Mouse (Mus musculus) 3T3-L1 (cell line): Measurements from ENCODE around the gene Hscb.
A peak's percentile ranks its signal among the peaks of the same experiment; 100 is the strongest.
"Not testable (repeated sequence)": the region's sequence is repeated elsewhere in the genome, so short reads cannot be mapped to it uniquely, and the experiment has no call there.

Experiments
- DNase-seq: peaks from one replicate; pipeline ENCODE4 v3.0.0-alpha.2; 2015; ENCODE audit warnings: low read depth, low spot score

Gene Hscb

DNA sequence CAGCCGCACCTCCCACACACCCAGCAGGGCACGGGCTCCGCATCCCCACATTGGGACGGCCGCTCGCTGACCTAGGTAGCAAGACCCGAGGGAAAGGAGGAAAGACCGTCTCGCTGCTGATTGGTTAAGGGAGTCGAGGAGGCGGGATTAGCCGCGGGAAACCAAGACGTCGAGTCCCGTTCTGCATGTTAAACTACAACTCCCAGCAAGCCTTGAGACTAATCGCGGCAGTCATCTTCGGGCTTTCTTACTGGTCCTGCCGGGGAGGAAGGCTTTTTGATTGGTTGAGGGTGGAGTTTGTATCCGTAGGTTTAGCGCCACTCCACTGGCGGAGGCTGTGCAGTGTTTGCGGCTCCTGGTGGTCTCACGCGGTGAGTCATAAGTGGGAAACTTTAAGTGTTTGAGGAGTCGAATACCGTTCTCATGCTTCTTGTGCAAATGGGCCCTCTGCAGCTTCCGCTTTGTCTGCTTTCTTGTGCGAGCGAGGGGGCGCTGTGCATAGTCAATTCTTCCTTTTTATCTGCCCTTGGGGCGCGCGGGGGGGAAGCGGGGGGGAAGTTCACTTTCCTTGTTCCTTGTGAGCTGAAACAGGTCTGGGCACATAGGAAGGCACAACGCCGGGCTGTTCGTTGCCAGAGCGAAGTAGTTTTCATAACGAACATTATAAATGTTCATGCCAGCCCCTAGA lies at the start of gene Hscb, which contains the start of gene Chek2:
Gene Hscb (minus strand): TSS at position 100 of the 688 bp plus-strand sequence.
Gene Chek2 (plus strand): TSS at position 302 of the 688 bp plus-strand sequence.
- peak; percentile 100 for DNase-seq

DNA sequence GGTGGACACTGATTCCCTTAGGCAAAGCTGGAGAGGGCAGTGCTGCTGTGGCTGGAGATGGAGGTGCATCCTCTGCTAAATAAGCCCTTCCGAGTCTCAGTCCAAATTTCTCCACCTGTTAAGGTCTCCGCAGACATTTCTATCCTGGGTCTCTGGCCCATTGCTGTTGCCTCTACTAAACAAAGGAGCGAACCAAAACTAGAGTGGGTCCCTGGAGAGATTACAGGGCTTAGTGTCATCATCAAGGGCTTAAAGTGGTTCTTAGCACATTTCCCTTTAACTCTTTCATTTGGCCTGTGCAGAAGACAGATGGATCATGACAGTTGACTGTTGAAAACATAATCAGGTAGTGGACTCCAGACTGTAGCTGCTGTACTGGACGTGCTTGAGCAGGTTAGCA lies 49.0 kb upstream of the Hscb start:
- no peak for DNase-seq

DNA sequence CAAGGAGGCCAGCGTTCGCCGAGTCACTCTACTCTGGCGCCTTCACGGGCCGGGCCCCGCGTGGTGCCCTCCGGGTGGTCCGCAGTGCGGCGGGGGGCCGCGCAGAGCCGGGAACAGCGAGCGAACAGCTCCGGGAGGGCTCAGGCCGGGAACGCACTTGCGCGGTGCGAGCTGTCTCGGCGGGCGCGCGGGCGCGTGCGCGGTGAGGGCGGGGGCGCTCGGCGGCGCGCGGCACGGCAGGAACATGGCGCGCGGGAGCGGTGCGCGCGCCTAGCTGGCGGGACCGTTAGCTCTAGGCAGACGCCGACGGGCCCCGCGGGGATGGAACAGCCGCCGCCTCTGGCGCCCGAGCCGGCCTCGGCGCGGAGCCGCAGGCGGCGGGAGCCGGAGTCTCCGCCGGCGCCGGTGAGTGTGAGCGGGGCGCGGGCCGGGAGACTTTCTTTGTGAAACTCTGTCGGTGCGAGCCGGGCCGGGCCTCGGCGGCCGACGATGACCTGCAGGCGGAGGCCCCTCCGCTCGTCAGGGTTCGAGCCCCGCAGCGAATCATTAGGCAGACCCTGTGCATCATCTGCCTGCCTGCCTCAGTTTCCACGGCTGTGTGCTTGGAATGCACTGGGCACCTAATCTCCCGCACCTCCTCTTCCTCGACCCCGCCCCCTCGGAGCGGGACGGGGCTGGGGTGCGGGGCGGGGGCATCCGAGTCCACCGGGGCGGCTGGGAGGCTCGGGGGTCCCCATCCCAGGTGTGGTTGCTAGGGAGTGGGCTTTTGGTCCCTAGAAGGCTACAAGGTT lies 40.2 kb upstream of the Hscb start, which contains the start of gene Ttc28:
Gene Ttc28 (plus strand): TSS at position 220 of the 791 bp plus-strand sequence.
- peak; percentile 54 for DNase-seq

DNA sequence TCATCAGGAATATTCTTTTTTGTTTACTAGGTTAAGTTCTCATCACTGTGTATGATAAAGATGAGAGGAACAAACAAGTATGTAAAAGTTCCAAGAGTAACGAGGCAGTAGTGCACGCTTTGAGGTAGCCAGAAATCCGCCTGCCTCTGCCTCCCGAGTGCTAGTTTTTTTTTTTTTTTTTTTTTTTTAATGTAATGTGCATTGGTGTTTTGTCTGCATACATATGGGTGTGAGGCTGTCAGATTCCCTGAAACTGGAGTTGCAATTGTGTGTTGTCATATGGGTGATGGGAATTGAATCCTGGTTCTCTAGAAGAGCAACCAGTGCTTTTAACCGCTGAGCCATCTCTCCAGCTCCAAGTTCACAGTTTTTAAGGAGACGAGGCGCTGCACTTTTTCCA lies 39.5 kb upstream of the Hscb start:
- no peak for DNase-seq

DNA sequence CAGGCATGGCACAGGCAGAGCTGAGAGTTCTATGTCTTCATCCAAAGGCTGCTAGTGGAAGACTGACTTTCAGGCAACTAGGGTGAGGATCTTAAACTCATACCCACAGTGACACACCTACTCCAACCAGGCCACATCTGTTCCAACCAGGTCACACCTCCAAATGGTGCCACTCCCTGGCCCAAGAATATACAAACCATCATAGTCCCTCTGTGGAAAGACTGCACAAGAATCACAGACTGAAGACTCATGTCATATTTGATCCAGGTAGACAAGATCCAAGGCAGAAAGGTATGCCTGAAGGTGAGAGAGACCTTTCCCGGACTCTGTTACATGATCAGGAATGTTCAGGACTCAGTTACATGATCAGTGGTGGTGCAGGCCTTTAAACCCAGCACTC lies 38.9 kb upstream of the Hscb start:
- not testable (repeated sequence) for DNase-seq

DNA sequence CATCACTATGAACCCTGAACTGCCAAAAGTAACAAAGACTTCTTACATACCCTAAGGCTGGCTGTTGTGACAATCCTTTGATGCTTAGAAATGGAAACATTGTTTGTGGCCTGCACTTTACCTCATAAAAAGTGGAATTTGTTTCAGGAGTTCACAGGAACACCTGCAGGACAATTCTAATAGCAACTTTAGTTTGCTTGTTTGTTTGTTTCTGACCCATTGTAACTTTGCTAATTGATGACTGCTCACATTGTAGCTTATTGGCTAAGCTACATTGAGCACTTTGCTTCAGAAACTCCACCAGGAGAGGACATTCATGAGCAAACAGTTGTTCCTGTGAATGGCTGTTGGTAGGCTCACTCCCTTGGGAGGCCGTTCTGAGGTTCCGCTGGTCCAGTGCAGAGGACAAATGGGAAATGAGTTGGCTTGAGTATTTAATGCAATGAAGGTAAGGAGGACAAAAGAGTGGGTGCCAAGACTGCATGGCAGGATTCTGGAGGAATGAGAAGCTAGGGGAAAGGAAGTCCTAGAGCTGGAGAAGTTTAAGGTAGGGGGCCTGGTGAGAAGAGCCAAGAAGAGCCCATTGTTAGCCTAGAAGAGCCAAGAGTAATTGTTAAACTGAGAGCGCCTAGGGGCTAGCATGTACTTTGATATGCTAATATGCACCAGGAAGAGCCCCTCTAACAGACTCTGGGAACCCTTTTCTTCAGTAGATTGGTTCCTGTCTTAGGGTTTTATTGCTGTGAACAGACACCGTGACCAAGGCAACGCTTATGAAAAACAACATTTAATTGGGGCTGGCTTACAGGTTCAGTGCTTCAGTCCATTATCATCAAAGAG lies 38.3 kb upstream of the Hscb start:
- DNase-seq = no peak

DNA sequence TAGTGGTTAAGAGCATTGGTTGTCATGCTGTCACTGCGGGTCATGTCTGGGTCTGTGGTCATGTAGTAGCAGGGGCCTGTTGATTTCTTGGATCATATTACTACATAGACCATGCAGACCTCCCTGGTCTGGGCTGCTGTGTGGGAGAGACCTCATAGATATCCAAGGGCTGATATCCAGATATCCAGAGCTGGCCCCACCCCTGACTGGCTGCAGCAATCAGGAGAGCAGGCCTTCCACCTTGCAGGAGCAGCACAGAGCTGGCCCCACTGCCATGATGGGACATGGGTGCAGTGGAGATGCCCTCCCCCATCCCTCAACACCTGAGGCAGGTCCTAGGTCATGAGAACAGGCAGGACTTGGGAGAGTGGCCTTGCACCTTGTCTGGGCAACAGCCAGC lies 35.7 kb upstream of the Hscb start:
- DNase-seq = no peak

DNA sequence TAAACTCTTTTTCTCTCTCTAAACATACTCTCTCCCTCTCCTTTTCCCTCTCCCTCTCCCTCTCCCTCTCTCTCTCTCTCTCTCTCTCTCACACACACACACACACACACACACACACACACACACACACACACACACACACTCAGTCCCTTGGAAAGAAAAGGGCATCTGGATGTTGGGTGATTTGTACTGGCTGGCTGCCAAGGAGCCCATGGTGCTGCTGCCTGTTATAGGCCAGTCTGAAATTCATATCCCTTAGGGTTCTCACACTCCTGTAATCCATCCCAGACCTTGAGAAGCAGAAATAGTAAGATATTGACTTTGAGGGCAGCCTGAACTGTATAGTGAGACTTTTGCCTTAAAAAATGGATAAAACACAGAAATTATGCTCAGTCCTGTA lies 35.1 kb upstream of the Hscb start:
- DNase-seq = peak; percentile 28

DNA sequence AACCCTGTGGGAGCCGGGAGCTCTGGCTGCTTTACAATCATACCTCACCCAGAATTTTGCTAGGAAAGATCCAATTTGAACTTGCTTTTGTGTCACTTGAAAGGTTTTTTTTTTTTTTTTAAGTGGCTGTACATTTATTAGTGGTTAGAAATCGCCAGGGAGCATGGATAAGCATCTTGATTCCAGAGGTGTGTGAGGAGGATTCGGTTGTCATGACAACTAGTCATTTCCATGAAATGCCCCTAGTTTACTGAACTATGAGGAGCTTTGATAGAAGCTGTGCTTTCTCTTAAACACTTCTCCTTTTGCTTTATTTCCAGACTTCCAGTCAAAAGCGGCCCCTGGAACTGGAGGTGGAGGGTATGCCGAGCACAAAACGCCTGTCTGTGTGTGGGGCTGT lies 33.6 kb upstream of the Hscb start:
- DNase-seq = no peak

DNA sequence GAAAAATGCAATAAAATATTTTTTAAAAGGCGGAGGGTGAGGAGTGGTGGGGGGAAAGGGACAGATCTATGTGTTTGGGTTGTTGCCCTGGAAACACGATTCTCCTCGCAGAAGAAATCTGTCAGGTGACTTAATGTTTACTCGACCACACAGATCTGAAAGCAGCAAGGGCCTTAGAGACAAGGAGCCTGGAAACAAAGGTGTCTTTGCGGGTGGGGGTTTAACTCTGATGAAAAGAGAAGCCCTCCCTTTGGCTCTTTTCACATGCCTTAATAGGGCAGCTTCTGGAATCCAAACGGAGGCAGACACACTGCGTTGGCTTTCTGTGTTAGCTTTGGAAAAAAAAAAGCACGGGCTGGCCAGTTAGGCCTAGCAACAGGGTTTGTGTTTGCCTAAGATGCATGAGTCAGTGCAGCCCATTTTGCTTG lies 29.7 kb upstream of the Hscb start:
- DNase-seq = no peak

DNA sequence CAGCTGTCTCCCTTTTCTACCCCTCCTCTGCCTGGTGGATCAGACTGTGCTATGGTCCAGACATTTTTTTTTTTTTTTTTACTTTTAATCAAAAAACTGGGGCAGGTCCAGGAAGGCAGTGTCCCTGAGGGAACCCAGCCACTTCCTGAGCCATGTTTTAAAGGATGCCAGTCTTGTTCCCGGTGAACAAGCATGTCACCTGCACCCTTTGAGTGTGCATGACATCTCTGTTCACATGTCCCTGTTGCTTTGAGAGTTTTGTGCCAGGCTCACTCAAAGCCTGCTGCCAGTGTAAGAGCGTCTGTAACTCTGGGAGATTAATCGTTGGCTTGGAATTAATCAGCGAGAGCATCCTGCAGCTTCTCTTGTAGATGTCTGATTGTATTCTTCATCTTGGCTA lies 28.9 kb upstream of the Hscb start:
- no peak for DNase-seq

DNA sequence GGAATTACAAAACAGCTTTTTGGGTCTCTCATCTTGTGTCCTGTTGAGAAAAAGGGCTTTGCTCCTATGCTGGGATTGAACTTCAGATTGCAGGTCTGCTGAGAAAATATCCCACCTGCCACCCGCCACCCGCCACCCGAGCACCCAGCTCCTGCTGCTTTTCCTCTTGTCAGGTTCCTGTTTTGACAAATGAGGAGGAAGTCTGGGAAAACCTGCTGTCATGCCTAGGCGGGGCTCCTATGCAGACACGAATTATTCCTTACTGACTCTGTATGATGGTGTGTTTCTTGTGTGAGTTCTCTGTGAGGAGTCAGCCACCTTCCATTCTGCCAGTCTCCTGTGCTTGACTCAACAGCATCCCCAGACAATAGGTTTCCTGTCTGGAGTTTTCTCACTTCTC lies 20.9 kb upstream of the Hscb start:
- no peak for DNase-seq

DNA sequence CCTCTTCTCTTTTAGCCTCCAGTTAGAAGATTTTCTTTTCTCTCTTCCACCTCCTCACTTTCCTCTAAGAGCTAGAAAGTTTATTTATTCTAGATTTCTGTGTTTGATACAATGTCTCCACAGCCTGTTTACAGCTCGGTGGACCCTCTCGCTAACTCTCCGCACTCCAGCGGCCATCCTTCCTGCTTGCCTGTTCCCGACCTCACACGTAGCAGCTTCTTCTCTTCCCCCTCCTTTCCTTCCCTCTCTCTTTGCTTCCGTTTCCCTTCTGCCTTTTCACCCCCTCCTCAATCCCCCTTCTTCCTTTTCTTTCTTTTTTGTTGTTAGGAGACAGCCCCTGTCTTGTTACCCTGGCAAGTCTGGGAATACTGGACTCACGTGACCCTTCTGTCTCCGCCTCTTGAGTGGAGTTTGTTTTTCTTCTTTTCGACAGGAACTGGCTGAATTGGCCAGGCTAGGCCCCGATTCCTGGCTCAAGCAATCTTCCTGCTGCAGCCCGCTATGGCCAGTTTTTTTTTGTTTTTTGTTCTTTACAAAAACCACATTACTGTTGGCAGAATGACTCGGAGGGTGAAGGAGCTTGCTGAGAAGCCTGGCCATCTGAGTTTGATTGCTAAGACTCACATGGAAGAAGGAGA lies 19.6 kb upstream of the Hscb start:
- peak; percentile 35 for DNase-seq

DNA sequence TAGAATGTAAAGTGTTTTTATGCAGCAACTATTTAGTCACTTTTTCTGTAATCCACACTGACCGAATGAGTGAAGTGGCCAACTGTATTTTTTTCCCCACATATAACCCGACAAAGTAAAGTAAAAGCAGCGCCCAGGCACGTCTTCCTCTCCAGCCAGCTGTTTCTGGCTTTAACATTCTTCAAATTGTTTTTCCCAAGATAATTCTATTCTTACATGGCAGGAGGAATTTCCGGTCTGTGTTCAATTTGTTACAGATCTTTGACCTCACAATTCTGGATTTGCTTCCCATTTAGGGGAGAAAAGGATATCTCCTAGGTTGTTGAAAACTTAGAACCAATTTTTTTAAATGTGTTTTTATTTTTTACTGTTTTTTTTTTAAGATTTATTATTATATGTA lies 17.5 kb upstream of the Hscb start:
- DNase-seq = no peak

DNA sequence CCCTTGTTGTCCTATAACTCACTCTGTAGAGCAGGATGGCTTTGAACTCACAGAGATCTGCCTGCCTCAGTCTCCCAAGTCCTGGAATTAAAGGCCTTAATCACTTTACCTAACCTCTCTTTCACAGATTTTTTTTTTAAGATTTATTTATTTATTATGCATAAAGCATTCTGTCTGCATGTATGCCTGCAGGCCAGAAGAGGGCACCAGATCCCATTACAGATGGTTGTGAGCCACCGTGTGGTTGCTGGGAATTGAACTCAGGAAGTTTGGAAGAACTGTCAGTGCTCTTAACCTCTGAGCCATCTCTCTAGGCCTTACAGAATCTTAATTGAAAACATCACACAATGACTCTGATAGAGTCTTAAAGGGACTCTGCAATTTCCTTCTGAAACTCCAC lies 13.4 kb upstream of the Hscb start:
- no peak for DNase-seq

DNA sequence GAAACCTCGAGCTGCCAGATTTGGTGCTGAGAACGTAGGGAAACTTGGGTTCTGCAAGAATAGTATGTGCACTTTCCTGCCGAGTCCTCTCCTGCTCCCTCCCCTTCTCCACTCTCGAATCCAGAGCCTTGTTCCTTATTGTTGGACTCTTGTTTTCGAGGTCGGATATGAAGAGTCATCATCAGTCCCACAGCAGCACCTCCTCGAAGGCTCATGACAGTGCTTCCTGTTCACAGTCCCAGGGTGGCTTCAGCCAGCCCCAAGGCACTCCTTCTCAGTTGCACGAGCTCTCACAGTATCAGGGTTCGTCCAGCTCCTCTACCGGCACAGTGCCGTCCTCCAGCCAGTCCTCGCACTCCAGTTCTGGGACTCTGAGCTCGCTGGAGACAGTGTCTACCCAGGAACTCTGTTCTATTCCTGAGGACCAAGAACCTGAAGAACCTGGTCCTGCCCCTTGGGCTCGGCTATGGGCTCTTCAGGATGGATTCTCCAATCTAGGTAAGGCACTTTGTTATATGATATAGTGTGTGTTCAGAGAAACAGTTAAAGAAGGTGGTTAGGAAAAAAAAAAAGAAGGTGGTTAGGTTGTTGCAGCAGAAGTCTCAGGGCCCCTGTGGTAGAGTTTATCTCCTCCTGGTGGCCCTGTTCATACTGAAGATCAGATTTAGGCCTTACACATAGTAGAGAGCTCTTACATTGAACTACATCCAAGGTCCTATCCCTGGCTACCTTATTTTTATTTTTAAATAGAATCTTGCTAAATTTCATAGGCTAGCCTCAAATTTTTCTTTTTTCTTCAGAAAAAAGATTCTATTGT lies 1.7 kb upstream of the Hscb start:
- DNase-seq = no peak

DNA sequence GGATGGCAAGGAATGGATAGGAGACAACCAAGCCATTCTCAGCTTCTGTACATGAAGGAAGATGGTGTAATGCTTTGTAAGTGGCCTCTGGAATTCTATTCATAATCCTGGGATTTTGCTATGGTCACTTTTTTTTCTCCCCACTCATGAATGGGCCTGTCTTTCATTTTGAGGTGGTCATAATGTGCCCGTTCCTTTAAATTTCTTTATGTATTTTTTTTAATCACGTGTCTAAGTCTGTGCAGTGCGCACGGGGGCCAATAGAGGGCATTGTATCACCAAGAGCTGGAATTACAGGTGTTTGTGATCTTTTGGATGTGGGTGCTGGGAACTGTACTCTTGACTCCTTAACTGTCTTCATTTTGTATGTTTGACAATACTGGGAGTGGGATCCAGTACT lies 888 bp upstream of the Hscb start:
- DNase-seq = peak; percentile 77

DNA sequence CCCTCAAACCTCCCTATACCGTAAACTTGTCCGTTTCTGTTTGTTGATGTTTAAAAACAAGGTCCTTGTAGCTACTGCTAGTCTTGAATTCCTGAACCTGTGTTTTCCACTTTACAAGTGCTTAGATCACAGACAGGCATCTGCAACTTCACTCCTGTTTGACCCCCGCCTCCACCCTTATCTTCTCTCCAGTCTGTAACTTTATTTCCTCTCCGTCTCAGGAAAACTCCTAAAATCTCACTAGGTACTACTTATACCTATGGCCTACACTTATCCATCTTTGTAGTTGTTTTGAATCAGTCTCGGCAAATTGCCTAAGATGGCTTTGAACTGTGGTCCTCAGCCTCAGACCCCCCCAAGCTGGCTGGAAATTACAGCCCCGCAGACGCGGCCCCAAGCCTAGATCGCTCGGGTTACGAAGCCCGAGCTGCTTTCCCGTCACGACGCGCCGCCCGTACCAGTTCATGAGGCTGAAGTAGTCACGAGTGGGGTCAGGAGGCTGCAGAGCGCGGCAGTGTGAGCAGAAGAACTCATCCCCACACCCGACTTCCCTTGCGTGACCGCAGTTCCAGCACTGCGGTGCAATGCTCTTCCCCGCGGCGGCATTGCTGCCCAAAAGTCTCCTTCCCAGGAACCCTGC lies 419 bp downstream of the Hscb start:
- DNase-seq = peak; percentile 41

DNA sequence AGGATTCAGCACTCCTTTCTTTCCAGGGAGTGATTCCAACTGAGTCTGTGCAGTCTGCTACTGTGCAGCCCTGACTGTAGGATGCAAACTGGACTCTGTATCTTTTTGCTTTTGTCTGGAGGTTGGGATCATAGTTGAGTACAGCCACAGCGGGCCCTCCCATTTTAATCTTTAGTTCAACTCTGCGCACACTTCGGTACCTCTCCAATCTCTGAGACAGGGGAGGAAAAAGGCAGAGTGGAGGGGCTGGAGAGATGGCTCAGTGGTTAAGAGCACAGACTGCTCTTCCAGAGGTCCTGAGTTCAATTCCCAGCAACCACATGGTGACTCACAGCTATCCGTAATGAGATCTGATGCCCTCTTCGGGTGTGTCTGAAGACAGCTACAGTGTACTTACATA lies 1.6 kb downstream of the Hscb start:
- not testable (repeated sequence) for DNase-seq

DNA sequence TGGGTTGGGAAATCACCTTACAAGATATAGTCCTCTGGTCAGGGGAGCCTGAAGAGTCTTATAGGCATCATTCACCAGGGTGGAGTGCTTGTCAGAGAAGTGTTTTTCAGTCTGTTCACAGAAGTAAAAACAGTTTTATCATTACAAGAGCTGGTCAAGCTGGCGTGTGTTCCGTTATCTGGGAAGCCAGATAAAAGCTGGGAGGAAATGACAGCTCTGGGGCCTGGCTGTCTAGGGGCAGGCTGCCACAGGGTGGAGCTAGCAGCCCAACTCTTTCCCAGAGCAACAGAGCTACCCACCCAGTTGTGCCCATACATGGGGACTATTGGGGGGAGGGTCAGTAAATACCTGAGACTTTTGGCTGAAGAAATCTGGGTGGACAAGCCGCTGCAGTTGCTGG lies 3.6 kb downstream of the Hscb start:
- DNase-seq = peak; percentile 18
